Mouse (Mus musculus): ENCODE data around the gene Glrx.

Glrx gene

GRCm38 (mm10) chr13:75891868-75892267 is 52.2 kb downstream of the Glrx start:
- DNase-seq (ENCODE audit: low read depth, low spot score), result no peak

- no peak for DNase-seq (ENCODE audit: low read depth, low spot score)
These were observed 52.6 kb downstream of the Glrx start for GRCm38 (mm10) chr13:75892291-75892690.

GRCm38 (mm10) chr13:75892876-75893275 is 53.2 kb downstream of the Glrx start:
- no peak for DNase-seq (ENCODE audit: low read depth, low spot score)
